26 mouse cellular contexts compared by ENCODE assay signal in the genomic region with DNA sequence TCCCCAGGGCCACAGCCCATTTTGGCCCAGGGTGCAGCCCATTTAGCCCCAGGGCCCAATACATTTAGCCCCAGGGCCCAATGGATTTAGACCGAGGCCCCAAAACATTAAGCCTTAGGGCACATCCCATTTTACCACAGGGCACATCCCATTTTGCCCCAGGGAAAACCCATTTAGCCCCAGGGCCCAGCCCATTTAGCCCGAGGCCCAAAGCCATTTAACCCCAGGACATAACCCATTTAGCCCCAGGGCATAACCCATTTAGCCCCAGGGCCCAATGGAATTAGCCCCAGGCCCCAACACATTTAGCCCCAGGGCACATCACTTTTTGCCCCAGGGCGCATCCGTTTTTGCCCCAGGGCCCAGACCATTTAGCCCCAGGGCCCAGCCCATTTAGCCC. TPM values are rescaled to one million over a fixed set of nuclear protein-coding genes. Genes with fewer than 3 reads are reported as not detected.
A peak's percentile ranks its signal among the peaks of the same experiment; 100 is the strongest.
DNase-seq lines count a peak whose midpoint lies in the region; ATAC-seq and TF ChIP-seq lines count a peak whose summit lies in the region.
"Had no signal": no experiment of that assay in that cellular context is flagged by ENCODE, and none has a peak within 500 bp of the region (broad histone marks: within the 10 kb centered on the region; RNA-seq: fewer than 3 reads in every experiment).

No protein-coding gene starts in this region.

- no peak overlapping the region for H3K27ac ChIP-seq in midbrain, embryonic 14.5 days (replicated peaks; ENCODE audit: low read depth, low read length)
- no peak overlapping the region for H3K27ac ChIP-seq in midbrain, embryonic 13.5 days
- no peak overlapping the region for H3K27ac ChIP-seq in kidney, adult 2 months (ENCODE audit: insufficient read depth, low read depth, low read length)
- H3K27ac ChIP-seq: embryonic facial prominence, embryonic 10.5 days; hindbrain, embryonic 15.5 days; stomach, embryonic 15.5 days had no signal

- H3K27me3 ChIP-seq in midbrain, embryonic 14.5 days (ENCODE audit: control insufficient read depth, insufficient read depth, low read length): no peaks in the 10 kb centered on the region
- no peaks in the 10 kb centered on the region for H3K27me3 ChIP-seq in midbrain, embryonic 13.5 days
- no peaks in the 10 kb centered on the region for H3K27me3 ChIP-seq in kidney, adult 2 months (replicated peaks; ENCODE audit: control insufficient read depth, insufficient read depth, low read length)
- H3K27me3 ChIP-seq: hindbrain, embryonic 15.5 days; stomach, embryonic 15.5 days had no signal

- no peak overlapping the region for H3K4me2 ChIP-seq in midbrain, embryonic 14.5 days (ENCODE audit: low read length)
- no peak overlapping the region for H3K4me2 ChIP-seq in midbrain, embryonic 13.5 days (replicated peaks)
- H3K4me2 ChIP-seq: heart, embryonic 11.5 days; hindbrain, embryonic 15.5 days; stomach, embryonic 15.5 days had no signal

- 0 out of 2 replicates have a peak overlapping the region, but pooled peaks have one; percentile 10 for H3K4me3 ChIP-seq in midbrain, embryonic 14.5 days (replicated peaks; ENCODE audit: low read depth, low read length)
- no peak overlapping the region for H3K4me3 ChIP-seq in midbrain, embryonic 13.5 days (replicated peaks)
- H3K4me3 ChIP-seq in kidney, adult 2 months (ENCODE audit: insufficient read depth, low read depth, low read length): no peak overlapping the region
- H3K4me3 ChIP-seq: embryonic facial prominence, embryonic 10.5 days; erythroblast, embryonic 14.5 days; hindbrain, embryonic 15.5 days; stomach, embryonic 15.5 days had no signal

- no peaks in the 10 kb centered on the region for H3K36me3 ChIP-seq in midbrain, embryonic 14.5 days (ENCODE audit: control insufficient read depth, insufficient read depth, low read length)
- H3K36me3 ChIP-seq in midbrain, embryonic 13.5 days: peaks cover 11% of the 10 kb centered on the region
- H3K36me3 ChIP-seq in kidney, adult 2 months (ENCODE audit: control insufficient read depth, insufficient read depth, low read length): no peaks in the 10 kb centered on the region
- H3K36me3 ChIP-seq: embryonic facial prominence, embryonic 10.5 days; hindbrain, embryonic 15.5 days; stomach, embryonic 15.5 days had no signal

- TF ChIP-seq POLR2A in kidney, adult 2 months (IDR thresholded peaks at IDR 0.05; ENCODE audit: low read depth, low read length): no peak

- H3K4me1 ChIP-seq in midbrain, embryonic 14.5 days (ENCODE audit: control insufficient read depth, insufficient read depth, low read length): no peaks in the 10 kb centered on the region
- H3K4me1 ChIP-seq in midbrain, embryonic 13.5 days (replicated peaks): no peaks in the 10 kb centered on the region
- H3K4me1 ChIP-seq in kidney, adult 2 months (ENCODE audit: control insufficient read depth, insufficient read depth, low read length): no peaks in the 10 kb centered on the region
- H3K4me1 ChIP-seq: embryonic facial prominence, embryonic 10.5 days; hindbrain, embryonic 15.5 days; stomach, embryonic 15.5 days had no signal

- peaks cover 68% of the 10 kb centered on the region for H3K9me3 ChIP-seq in midbrain, embryonic 14.5 days (ENCODE audit: control insufficient read depth, low read length)
- H3K9me3 ChIP-seq in midbrain, embryonic 13.5 days: peaks cover 68% of the 10 kb centered on the region

- WGBS in midbrain, embryonic 14.5 days: 80% methylated on average over 4 of the region's 4 CpGs
- WGBS in midbrain, embryonic 13.5 days: 84% methylated on average over 4 of the region's 4 CpGs
- WGBS in kidney, adult 2 months: 84% methylated on average over 4 of the region's 4 CpGs

- TF ChIP-seq CTCF in kidney, adult 2 months (conservative IDR thresholded peaks at IDR 0.05; ENCODE audit: insufficient read depth, insufficient read length, low read depth, low read length): no peak

- no peak for ATAC-seq in midbrain, embryonic 14.5 days (ENCODE audit: low FRiP score, low TSS enrichment)
- ATAC-seq in midbrain, embryonic 13.5 days: no peak
- ATAC-seq in erythroblast, adult 5-6 weeks (replicated peaks; ENCODE audit: low FRiP score, poor library complexity, severe bottlenecking): no peak

- no peak overlapping the region for H3K9ac ChIP-seq in midbrain, embryonic 14.5 days (replicated peaks; ENCODE audit: low read length)
- H3K9ac ChIP-seq in midbrain, embryonic 13.5 days (replicated peaks): no peak overlapping the region
- H3K9ac ChIP-seq: hindbrain, embryonic 15.5 days; stomach, embryonic 15.5 days had no signal

- no peak for DNase-seq in midbrain, embryonic 14.5 days
- DNase-seq in MN1 (ENCODE audit: low spot score): peak; percentile 27
- peak; percentile 18 for DNase-seq in forelimb bud, embryonic 11.5 days (ENCODE audit: low read depth, low spot score)
- DNase-seq in kidney, adult 2 months: no peak
- no peak for DNase-seq in kidney, adult 8-10 months
- DNase-seq: cerebellum, adult 11 months; cerebellum, postnatal 25 days; gastrocnemius, postnatal 36 days; heart, postnatal 14 days; kidney, adult 11 months; kidney, postnatal 14 days; liver; lung, adult 18-20 months; spleen, adult 18-20 months had no signal

RNA-seq across cellular contexts. Expression of a gene that starts 23.4 kb away (rescaled TPM):
- not detected in 2 replicates for polyA plus RNA-seq in midbrain, embryonic 14.5 days (2014; fragmentation: Nextera tagmentation; extraction: Ambion mirVana)
- polyA plus RNA-seq in midbrain, embryonic 13.5 days (2015; fragmentation: Nextera tagmentation; extraction: Ambion mirVana): not detected in 2 replicates
- polyA plus RNA-seq in kidney, adult 2 months (2012; rRNA removed): not detected in 2 replicates
- total RNA-seq in erythroblast, adult 5-6 weeks (2015; ENCODE audit: low replicate concordance): not detected in 2 replicates
- 0.09 TPM in 1 of 2 replicates, not detected in the other for total RNA-seq in erythroblast, adult 5-6 weeks (2017; ENCODE audit: low replicate concordance)
- total RNA-seq: adrenal gland, adult 18-20 months; gastrocnemius, postnatal 36 days; heart, postnatal 14 days; layer of hippocampus, postnatal 10 days; left cerebral cortex, postnatal 14 days had no signal
- polyA plus RNA-seq: embryonic facial prominence, embryonic 10.5 days; frontal cortex, adult 2 months; heart, embryonic 11.5 days; hindbrain, embryonic 15.5 days; stomach, embryonic 15.5 days; thymus, postnatal 0 days had no signal

Comparison
In these comparisons a context has a peak if more than half of its experiments do, and no peak if none do; other contexts are left out.
1. DNase-seq: peak in MN1 (single experiment) and forelimb bud, embryonic 11.5 days (single experiment); none in midbrain, embryonic 14.5 days (single experiment), kidney, adult 2 months (single experiment) and kidney, adult 8-10 months (0 of 2).